Mouse (Mus musculus) stomach, embryonic 14.5 days (tissue): Measurements from ENCODE around the gene Ska3. TPM values are rescaled to one million over a fixed set of nuclear protein-coding genes. Genes with fewer than 3 reads are reported as not detected.
"Not testable (repeated sequence)": the region's sequence is repeated elsewhere in the genome, so short reads cannot be mapped to it uniquely, and the experiment has no call there.

Experiments used
- ATAC-seq: fragments of 200-750 bp; cut with Nextera tagmentation; 2 replicates; pipeline ENCODE4 v1.8.0; 2017; ENCODE audit warnings: low read depth, moderate TSS enrichment; ENCODE audit not compliant: insufficient number of reproducible peaks, insufficient read depth, low FRiP score
- H3K27ac ChIP-seq: fragments of 300-500 bp; sonication (generic); 2 replicates; pipeline ENCODE4 v1.5.1; 2014; ENCODE audit warnings: mild to moderate bottlenecking, low read length, moderate library complexity, mixed read lengths
- H3K27me3 ChIP-seq: fragments of 300-500 bp; sonication (generic); 2 replicates; pipeline ENCODE4 v1.6.1; 2014; ENCODE audit warnings: low read length, control low read depth, mixed read lengths; ENCODE audit not compliant: control insufficient read depth, insufficient read depth
- H3K36me3 ChIP-seq: fragments of 300-500 bp; sonication (generic); 2 replicates; pipeline ENCODE4 v1.6.1; 2014; ENCODE audit warnings: mild to moderate bottlenecking, control low read depth, low read length, moderate library complexity, mixed read lengths; ENCODE audit not compliant: control insufficient read depth, insufficient read depth
- H3K4me1 ChIP-seq: fragments of 300-500 bp; sonication (generic); 2 replicates; pipeline ENCODE4 v1.6.1; 2014; ENCODE audit warnings: low read length, control low read depth, mixed read lengths; ENCODE audit not compliant: control insufficient read depth, insufficient read depth
- H3K4me2 ChIP-seq: fragments of 300-500 bp; sonication (generic); replicated peaks from 2 replicates; pipeline ENCODE4 v1.6.1; 2014; ENCODE audit warnings: low read depth, low read length, control low read depth
- H3K4me3 ChIP-seq: fragments of 300-500 bp; sonication (generic); 2 replicates; pipeline ENCODE4 v1.5.1; 2014; ENCODE audit warnings: low read depth, low read length, control low read depth
- H3K9ac ChIP-seq: fragments of 300-500 bp; sonication (generic); replicated peaks from 2 replicates; pipeline ENCODE4 v1.6.1; 2014; ENCODE audit warnings: low read depth, mild to moderate bottlenecking, control low read depth, low read length, moderate library complexity, mixed read lengths
- H3K9me3 ChIP-seq: fragments of 300-500 bp; sonication (generic); 2 replicates; pipeline ENCODE4 v1.6.1; 2016; ENCODE audit warnings: low read depth, low read length, control low read depth; ENCODE audit not compliant: control insufficient read depth
- WGBS: fragments of 180-500 bp; shearing (Covaris S2); extraction: QIAGEN DNeasy Blood & Tissue Kit; methylation state at CpG from one replicate; pipeline ENCODE4 v1.1.7; 2014; 5-methylcytosine and 5-hydroxymethylcytosine counted together
- polyA plus RNA-seq: library from polyadenylated mRNA; unstranded; fragments of >200 nt; fragmentation: Nextera tagmentation; extraction: Ambion mirVana; gene quantifications from 2 replicates; pipeline ENCODE4 v1.2.1, GENCODE M21; 2014

Ska3 gene
- 31.0 and 37.7 TPM in 2 replicates for polyA plus RNA-seq

GRCm38 (mm10) chr14:57825788-57826751, at the start of gene Ska3, which contains the start of gene Mrpl57:
TSS of gene Ska3 (minus strand) at chr14:57826185.
TSS of gene Mrpl57 (plus strand) at chr14:57826234.
- under 1% methylated on average over 87 of the region's 96 CpGs for WGBS
- H3K27ac ChIP-seq, result peak within 1 kb of the TSS; percentile 90
- peak within 1 kb of the TSS; percentile 81 for H3K4me3 ChIP-seq
- peak; percentile 95 for ATAC-seq
- peaks cover 17% of the 10 kb centered on the region for H3K4me1 ChIP-seq
- H3K27me3 ChIP-seq, result no peaks in the 10 kb centered on the region
- peaks cover 7% of the 10 kb centered on the region; the same call in 1 of the 2 replicates for H3K36me3 ChIP-seq
- H3K4me2 ChIP-seq, result peak within 1 kb of the TSS; percentile 72
- H3K9ac ChIP-seq, result peak within 1 kb of the TSS; percentile 81
- H3K9me3 ChIP-seq, result no peaks in the 10 kb centered on the region

GRCm38 (mm10) chr14:57866676-57867276, 40.8 kb upstream of the Ska3 start:
- H3K9me3 ChIP-seq, result no peaks in the 10 kb centered on the region
- no peak overlapping the region for H3K4me2 ChIP-seq
- H3K36me3 ChIP-seq, result peaks cover 38% of the 10 kb centered on the region
- 93% methylated on average over 3 of the region's 3 CpGs for WGBS
- no peak overlapping the region for H3K27ac ChIP-seq
- H3K4me1 ChIP-seq, result no peaks in the 10 kb centered on the region
- no peak for ATAC-seq
- no peak overlapping the region for H3K9ac ChIP-seq
- no peaks in the 10 kb centered on the region for H3K27me3 ChIP-seq
- H3K4me3 ChIP-seq, result no peak overlapping the region

- Histone ChIP-seq H3K27me3 (no peaks in the 10 kb centered on the region), H3K4me3 (no peak overlapping the region), H3K9ac (no peak overlapping the region), H3K9me3 (no peaks in the 10 kb centered on the region), H3K4me2 (no peak overlapping the region), H3K27ac (no peak overlapping the region), H3K36me3 (peaks cover 38% of the 10 kb centered on the region), H3K4me1 (no peaks in the 10 kb centered on the region)
- ATAC-seq, result no peak
- 84% methylated on average over 3 of the region's 3 CpGs for WGBS
These were observed 39.3 kb upstream of the Ska3 start for GRCm38 (mm10) chr14:57865256-57865655.

- no peak for ATAC-seq
- H3K27ac ChIP-seq, result no peak overlapping the region
- H3K9ac ChIP-seq, result no peak overlapping the region
- WGBS, result 70% methylated on average over 2 of the region's 2 CpGs
- no peak overlapping the region for H3K4me2 ChIP-seq
- H3K4me3 ChIP-seq, result no peak overlapping the region
- no peaks in the 10 kb centered on the region for H3K9me3 ChIP-seq
- H3K36me3 ChIP-seq, result peaks cover 31% of the 10 kb centered on the region
- H3K4me1 ChIP-seq, result no peaks in the 10 kb centered on the region
- H3K27me3 ChIP-seq, result no peaks in the 10 kb centered on the region
These were observed 37.1 kb upstream of the Ska3 start for GRCm38 (mm10) chr14:57863129-57863528.

GRCm38 (mm10) chr14:57861987-57862412, 36.0 kb upstream of the Ska3 start:
- no peak overlapping the region for H3K4me3 ChIP-seq
- H3K4me1 ChIP-seq, result no peaks in the 10 kb centered on the region
- no peak overlapping the region for H3K9ac ChIP-seq
- ATAC-seq, result no peak
- H3K27ac ChIP-seq, result no peak overlapping the region
- H3K4me2 ChIP-seq, result no peak overlapping the region
- peaks cover 31% of the 10 kb centered on the region for H3K36me3 ChIP-seq
- H3K27me3 ChIP-seq, result no peaks in the 10 kb centered on the region
- WGBS, result 87% methylated on average over 4 of the region's 4 CpGs
- no peaks in the 10 kb centered on the region for H3K9me3 ChIP-seq

GRCm38 (mm10) chr14:57859520-57859919, 33.5 kb upstream of the Ska3 start:
- no peak for ATAC-seq
- no peaks in the 10 kb centered on the region for H3K27me3 ChIP-seq
- peaks cover 15% of the 10 kb centered on the region for H3K36me3 ChIP-seq
- no peaks in the 10 kb centered on the region for H3K4me1 ChIP-seq
- no peak overlapping the region for H3K27ac ChIP-seq
- no peak overlapping the region for H3K4me3 ChIP-seq
- H3K4me2 ChIP-seq, result no peak overlapping the region
- no peak overlapping the region for H3K9ac ChIP-seq
- H3K9me3 ChIP-seq, result no peaks in the 10 kb centered on the region

GRCm38 (mm10) chr14:57858601-57859000, 32.6 kb upstream of the Ska3 start:
- H3K9me3 ChIP-seq, result no peaks in the 10 kb centered on the region
- no peak overlapping the region for H3K4me3 ChIP-seq
- H3K9ac ChIP-seq, result no peak overlapping the region
- ATAC-seq, result no peak
- no peak overlapping the region for H3K4me2 ChIP-seq
- no peak overlapping the region for H3K27ac ChIP-seq
- H3K36me3 ChIP-seq, result peaks cover 12% of the 10 kb centered on the region
- H3K27me3 ChIP-seq, result no peaks in the 10 kb centered on the region
- WGBS, result 93% methylated on average over 2 of the region's 2 CpGs
- no peaks in the 10 kb centered on the region for H3K4me1 ChIP-seq

- not testable (repeated sequence) for H3K4me1 ChIP-seq, ATAC-seq, H3K9ac ChIP-seq, H3K27ac ChIP-seq, H3K36me3 ChIP-seq, H3K9me3 ChIP-seq, H3K4me3 ChIP-seq, H3K4me2 ChIP-seq, H3K27me3 ChIP-seq
These were observed 30.1 kb upstream of the Ska3 start for GRCm38 (mm10) chr14:57856037-57856436.
